Mouse (Mus musculus) neural tube, embryonic 15.5 days (tissue): ENCODE measurements around the gene Hgd. TPM values are rescaled to one million over a fixed set of nuclear protein-coding genes. Genes with fewer than 3 reads are reported as not detected.

Experiments used
- ATAC-seq: fragments of 200-750 bp; cut with Nextera tagmentation; 2 replicates; pipeline ENCODE4 v1.8.0; 2017; ENCODE audit warnings: mild to moderate bottlenecking, moderate TSS enrichment, moderate library complexity; ENCODE audit not compliant: low FRiP score
- H3K27ac ChIP-seq: fragments of 300-500 bp; sonication (generic); replicated peaks from 2 replicates; pipeline ENCODE4 v1.5.1; 2015; ENCODE audit warnings: mild to moderate bottlenecking, inconsistent platforms
- H3K27me3 ChIP-seq: fragments of 300-500 bp; sonication (generic); replicated peaks from 2 replicates; pipeline ENCODE4 v1.6.1; 2015; ENCODE audit warnings: inconsistent platforms
- H3K36me3 ChIP-seq: fragments of 300-500 bp; sonication (generic); 2 replicates; pipeline ENCODE4 v1.6.1; 2015; ENCODE audit warnings: inconsistent platforms
- H3K4me1 ChIP-seq: fragments of 300-500 bp; sonication (generic); 2 replicates; pipeline ENCODE4 v1.6.1; 2015; ENCODE audit warnings: inconsistent platforms
- H3K4me2 ChIP-seq: fragments of 300-500 bp; sonication (generic); 2 replicates; pipeline ENCODE4 v1.6.1; 2015; ENCODE audit warnings: inconsistent platforms, mild to moderate bottlenecking, moderate library complexity
- H3K4me3 ChIP-seq: fragments of 300-500 bp; sonication (generic); replicated peaks from 2 replicates; pipeline ENCODE4 v1.5.1; 2015; ENCODE audit warnings: mild to moderate bottlenecking, inconsistent platforms
- H3K9ac ChIP-seq: fragments of 300-500 bp; sonication (generic); replicated peaks from 2 replicates; pipeline ENCODE4 v1.6.1; 2015; ENCODE audit warnings: mild to moderate bottlenecking, inconsistent platforms
- H3K9me3 ChIP-seq: fragments of 300-500 bp; sonication (generic); replicated peaks from 2 replicates; pipeline ENCODE4 v1.6.1; 2016; ENCODE audit warnings: inconsistent platforms
- WGBS: fragments of 180-500 bp; shearing (Covaris S2); methylation state at CpG from one replicate; pipeline ENCODE4 v1.1.7; 2015; ENCODE audit warnings: mixed read lengths; 5-methylcytosine and 5-hydroxymethylcytosine counted together
- polyA plus RNA-seq: library from polyadenylated mRNA; unstranded; fragments of >200 nt; fragmentation: Nextera tagmentation; extraction: Ambion mirVana; gene quantifications from 2 replicates; pipeline ENCODE4 v1.2.1, GENCODE M21; 2015

Gene Hgd
- polyA plus RNA-seq, 1 experiment from 2014 or later = 0.23 TPM

DNA sequence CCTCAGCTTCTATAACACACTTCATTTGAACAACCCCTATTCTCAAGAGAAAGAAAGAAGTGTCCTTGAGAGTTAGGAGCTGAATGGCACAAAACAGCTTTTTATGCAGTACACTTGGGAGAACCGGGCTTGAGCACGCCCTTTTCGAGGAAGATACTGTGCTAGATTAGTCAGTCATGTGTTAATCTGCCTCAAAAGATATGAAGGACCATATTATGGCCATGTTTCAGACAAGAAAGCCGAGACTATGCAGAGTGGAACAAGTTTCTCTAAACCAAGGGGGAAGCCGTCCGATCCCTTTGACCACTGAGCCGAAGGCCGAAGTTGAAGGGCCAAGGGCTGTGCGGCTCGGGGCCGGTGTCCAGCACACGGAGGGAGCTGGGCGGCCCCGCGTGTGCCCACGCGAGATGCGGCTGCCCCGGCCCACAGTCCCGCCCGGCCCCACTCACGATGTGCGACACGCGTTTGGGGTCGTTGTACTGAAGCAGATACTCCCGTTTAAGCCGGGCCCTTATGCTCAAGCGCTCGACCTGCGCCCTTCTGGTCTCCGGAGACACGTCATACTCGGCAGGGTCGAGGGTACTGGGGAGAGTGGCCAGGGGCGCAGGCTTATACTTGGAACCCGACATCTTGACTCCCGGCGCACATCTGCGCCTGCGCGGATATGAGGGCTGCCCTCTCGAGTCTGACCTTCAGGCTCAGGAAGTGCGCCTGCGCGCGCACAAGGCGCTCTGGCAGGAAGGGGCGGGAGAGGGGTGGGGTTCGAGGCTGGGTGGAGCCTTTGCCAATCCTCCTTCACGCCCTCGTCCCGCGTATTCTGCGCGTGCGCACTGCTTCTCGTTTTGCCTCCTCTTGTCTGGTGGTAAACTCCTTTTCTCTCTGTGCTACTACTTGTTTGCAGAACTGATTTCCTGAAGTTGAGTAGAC lies 74.0 kb downstream of the Hgd start, which contains the start of gene Ndufb4:
Ndufb4 (minus strand) TSS at position 723 of the 927 bp plus-strand sequence.
- Histone ChIP-seq H3K4me2 (peak within 1 kb of the TSS; percentile 67), H3K9ac (peak within 1 kb of the TSS; percentile 89), H3K27ac (peak within 1 kb of the TSS; percentile 86), H3K27me3 (no peaks in the 10 kb centered on the region), H3K4me1 (peaks cover 29% of the 10 kb centered on the region), H3K9me3 (no peaks in the 10 kb centered on the region), H3K36me3 (no peaks in the 10 kb centered on the region), H3K4me3 (peak within 1 kb of the TSS; percentile 80)
- WGBS = under 1% methylated on average over 54 of the region's 58 CpGs
- peak; percentile 95 for ATAC-seq

- H3K27ac ChIP-seq = peak overlapping the region; percentile 86
- peaks cover 29% of the 10 kb centered on the region for H3K4me1 ChIP-seq
- 0 out of 2 replicates have a peak, but pooled peaks have one; percentile 2 for ATAC-seq
- H3K9ac ChIP-seq = no peak overlapping the region
- no peaks in the 10 kb centered on the region for H3K27me3 ChIP-seq
- no peaks in the 10 kb centered on the region for H3K9me3 ChIP-seq
- H3K36me3 ChIP-seq = no peaks in the 10 kb centered on the region
- peak overlapping the region; percentile 58 for H3K4me2 ChIP-seq
- H3K4me3 ChIP-seq = peak overlapping the region; percentile 80
- 56% methylated on average over 4 of the region's 4 CpGs for WGBS
Measured at GRCm38 (mm10) chr16:37654831-37655455, 75.0 kb downstream of the Hgd start.

DNA sequence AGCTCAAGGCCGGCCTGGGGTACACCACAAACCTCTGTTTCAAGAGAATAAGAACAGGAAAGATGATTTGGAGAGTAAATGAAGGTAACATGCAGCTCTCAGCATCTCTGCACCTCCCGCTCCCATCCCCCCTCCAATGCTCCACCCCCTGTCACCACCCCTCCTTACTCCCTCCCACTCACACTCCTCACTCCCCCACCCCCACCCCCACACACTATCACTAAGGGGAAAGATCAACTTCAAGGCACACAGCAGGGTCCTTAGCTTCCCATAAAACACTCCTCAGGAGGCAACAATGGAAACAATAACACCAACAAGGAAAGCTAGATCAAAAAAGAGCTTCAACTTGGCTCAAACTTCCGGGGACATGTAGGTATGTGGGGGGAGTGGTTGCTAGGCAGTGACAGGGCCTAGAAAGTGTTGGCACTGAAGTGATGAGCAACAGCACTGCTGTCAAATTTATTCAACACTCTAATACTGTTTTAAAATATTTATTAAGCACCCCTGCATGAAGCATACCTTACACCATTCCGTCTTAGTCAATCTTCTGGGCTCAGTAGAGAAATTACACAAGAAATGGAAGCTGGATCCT lies 75.9 kb downstream of the Hgd start:
- Histone ChIP-seq H3K27me3 (no peaks in the 10 kb centered on the region), H3K36me3 (no peaks in the 10 kb centered on the region), H3K27ac (no peak overlapping the region), H3K9ac (no peak overlapping the region), H3K4me3 (no peak overlapping the region), H3K9me3 (no peaks in the 10 kb centered on the region), H3K4me1 (peaks cover 27% of the 10 kb centered on the region), H3K4me2 (no peak overlapping the region)
- ATAC-seq = no peak
- WGBS = 9% methylated on average over 4 of the region's 4 CpGs

GRCm38 (mm10) chr16:37656796-37657195 lies 76.8 kb downstream of the Hgd start:
- no peak overlapping the region for H3K27ac ChIP-seq
- no peak overlapping the region for H3K9ac ChIP-seq
- no peak overlapping the region for H3K4me3 ChIP-seq
- H3K36me3 ChIP-seq = no peaks in the 10 kb centered on the region
- 31% methylated on average over 7 of the region's 7 CpGs for WGBS
- peaks cover 27% of the 10 kb centered on the region for H3K4me1 ChIP-seq
- H3K27me3 ChIP-seq = no peaks in the 10 kb centered on the region
- ATAC-seq = no peak
- H3K4me2 ChIP-seq = no peak overlapping the region
- no peaks in the 10 kb centered on the region for H3K9me3 ChIP-seq

- ATAC-seq = peak; percentile 61; the same call in 1 of the 2 replicates
- no peaks in the 10 kb centered on the region for H3K9me3 ChIP-seq
- H3K9ac ChIP-seq = no peak overlapping the region
- H3K4me1 ChIP-seq = no peaks in the 10 kb centered on the region
- no peak overlapping the region for H3K4me2 ChIP-seq
- peak overlapping the region; percentile 46 for H3K27ac ChIP-seq
- no peaks in the 10 kb centered on the region for H3K27me3 ChIP-seq
- H3K36me3 ChIP-seq = no peaks in the 10 kb centered on the region
- WGBS = 53% methylated on average over 9 of the region's 9 CpGs
- H3K4me3 ChIP-seq = no peak overlapping the region
Measured at GRCm38 (mm10) chr16:37663643-37664459, 83.9 kb downstream of the Hgd start.

- H3K27me3 ChIP-seq = no peaks in the 10 kb centered on the region
- no peak overlapping the region for H3K4me2 ChIP-seq
- no peak overlapping the region for H3K27ac ChIP-seq
- whole genome bisulfite sequencing = 83% methylated on average over 5 of the region's 5 CpGs
- H3K4me1 ChIP-seq = no peaks in the 10 kb centered on the region
- H3K9me3 ChIP-seq = no peaks in the 10 kb centered on the region
- no peak overlapping the region for H3K9ac ChIP-seq
- ATAC-seq = no peak
- no peak overlapping the region for H3K4me3 ChIP-seq
- no peaks in the 10 kb centered on the region for H3K36me3 ChIP-seq
Measured at GRCm38 (mm10) chr16:37665394-37665935, 85.5 kb downstream of the Hgd start.

- Histone ChIP-seq H3K4me1 (peaks cover under 1% of the 10 kb centered on the region; the same call in 1 of the 2 replicates), H3K27me3 (no peaks in the 10 kb centered on the region), H3K9ac (no peak overlapping the region), H3K36me3 (no peaks in the 10 kb centered on the region), H3K27ac (no peak overlapping the region), H3K4me2 (no peak overlapping the region), H3K4me3 (no peak overlapping the region), H3K9me3 (no peaks in the 10 kb centered on the region)
- ATAC-seq = no peak
- WGBS = 37% methylated on average over 4 of the region's 4 CpGs
Measured at GRCm38 (mm10) chr16:37670666-37671283, 90.8 kb downstream of the Hgd start.

- whole genome bisulfite sequencing = 91% methylated on average over 5 of the region's 5 CpGs
- Histone ChIP-seq H3K4me3 (no peak overlapping the region), H3K36me3 (no peaks in the 10 kb centered on the region), H3K4me2 (no peak overlapping the region), H3K27ac (no peak overlapping the region), H3K4me1 (peaks cover 17% of the 10 kb centered on the region), H3K9me3 (no peaks in the 10 kb centered on the region), H3K27me3 (no peaks in the 10 kb centered on the region), H3K9ac (no peak overlapping the region)
- ATAC-seq = no peak
Measured at GRCm38 (mm10) chr16:37675326-37675725, 95.4 kb downstream of the Hgd start.

DNA sequence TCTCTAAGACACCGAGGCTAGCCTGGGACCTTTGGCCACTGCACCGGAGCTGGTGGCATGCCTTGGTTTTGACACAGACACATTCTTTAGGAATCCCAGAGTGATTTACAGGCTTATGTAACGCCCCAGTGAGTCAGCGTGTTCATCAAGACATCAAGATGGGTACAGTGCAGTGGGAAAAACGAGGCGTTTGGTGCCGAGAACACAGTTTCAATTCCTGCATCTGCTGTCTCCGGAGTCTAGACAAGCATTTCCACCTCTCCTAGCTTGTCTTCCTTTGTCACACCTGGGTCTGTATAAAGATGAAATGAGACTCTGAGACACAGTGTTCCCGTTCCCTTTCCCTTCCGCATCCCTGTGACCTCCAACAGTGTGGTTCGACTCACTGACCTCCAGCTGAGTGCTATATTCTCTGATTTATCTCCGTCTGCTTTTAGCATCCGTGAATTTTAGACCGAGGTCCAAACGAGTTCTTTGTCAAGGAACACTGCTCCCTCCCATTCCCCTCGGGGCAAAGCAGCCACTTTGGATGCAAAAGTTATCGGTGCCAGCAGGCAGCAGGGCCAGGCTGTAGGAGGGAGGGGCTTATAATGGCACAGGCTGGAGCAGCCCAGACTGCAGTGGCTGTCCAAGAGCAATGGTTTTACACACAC lies 96.2 kb downstream of the Hgd start:
- Histone ChIP-seq H3K27ac (peak overlapping the region; percentile 45; the same call in 1 of the 2 replicates), H3K9ac (peak overlapping the region; percentile 30; the same call in 1 of the 2 replicates), H3K4me3 (peak overlapping the region; percentile 19; the same call in 1 of the 2 replicates), H3K4me1 (peaks cover 17% of the 10 kb centered on the region), H3K27me3 (no peaks in the 10 kb centered on the region), H3K4me2 (peak overlapping the region; percentile 49), H3K36me3 (no peaks in the 10 kb centered on the region), H3K9me3 (no peaks in the 10 kb centered on the region)
- WGBS = 28% methylated on average over 17 of the region's 17 CpGs
- peak; percentile 91 for ATAC-seq

DNA sequence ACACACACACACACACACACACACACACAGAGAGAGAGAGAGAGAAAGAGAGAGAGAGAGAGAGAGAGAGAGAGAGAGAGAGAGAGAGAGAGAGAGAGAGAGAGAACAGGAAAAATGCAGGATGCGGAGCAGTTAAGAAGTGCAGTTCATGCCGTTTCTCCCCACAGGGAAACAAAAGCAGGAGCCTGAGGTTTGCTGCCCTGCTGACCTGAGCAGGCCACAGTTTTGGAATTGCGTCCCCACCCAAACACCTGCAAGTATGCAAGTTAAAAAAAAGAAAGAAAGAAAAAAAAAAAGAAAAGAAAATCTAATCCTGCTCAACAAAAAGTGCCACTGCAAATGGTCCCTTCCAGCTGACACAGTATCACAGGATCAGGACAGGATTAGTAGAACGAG lies 96.7 kb downstream of the Hgd start:
- Histone ChIP-seq H3K4me3 (no peak overlapping the region), H3K27ac (no peak overlapping the region), H3K9ac (peak overlapping the region; percentile 30; the same call in 1 of the 2 replicates), H3K27me3 (no peaks in the 10 kb centered on the region), H3K9me3 (no peaks in the 10 kb centered on the region), H3K4me2 (peak overlapping the region; percentile 49), H3K4me1 (peaks cover 17% of the 10 kb centered on the region), H3K36me3 (no peaks in the 10 kb centered on the region)
- 25% methylated on average over 4 of the region's 4 CpGs for WGBS
- no peak for ATAC-seq
